Mouse (Mus musculus) forebrain, embryonic 13.5 days (tissue): ENCODE measurements around the gene Wsb1. TPM values are rescaled to one million over a fixed set of nuclear protein-coding genes. Genes with fewer than 3 reads are reported as not detected.
A peak's percentile ranks its signal among the peaks of the same experiment; 100 is the strongest.

Experiments used
- ATAC-seq: fragments of 200-750 bp; cut with Nextera tagmentation; 2 replicates; pipeline ENCODE4 v1.8.0; 2017
- H3K27ac ChIP-seq: fragments of 300-500 bp; sonication (generic); 2 replicates; pipeline ENCODE4 v1.5.1; 2015; ENCODE audit warnings: inconsistent platforms, mild to moderate bottlenecking, moderate library complexity
- H3K27me3 ChIP-seq: fragments of 300-500 bp; sonication (generic); 2 replicates; pipeline ENCODE4 v1.6.1; 2015; ENCODE audit warnings: mild to moderate bottlenecking, inconsistent platforms
- H3K36me3 ChIP-seq: fragments of 300-500 bp; sonication (generic); 2 replicates; pipeline ENCODE4 v1.6.1; 2015; ENCODE audit warnings: mild to moderate bottlenecking, inconsistent platforms; ENCODE audit not compliant: poor library complexity, severe bottlenecking
- H3K4me1 ChIP-seq: fragments of 300-500 bp; sonication (generic); 2 replicates; pipeline ENCODE4 v1.6.1; 2015; ENCODE audit warnings: inconsistent platforms
- H3K4me2 ChIP-seq: fragments of 300-500 bp; sonication (generic); 2 replicates; pipeline ENCODE4 v1.6.1; 2015; ENCODE audit warnings: inconsistent platforms, mild to moderate bottlenecking, moderate library complexity
- H3K4me3 ChIP-seq: fragments of 300-500 bp; sonication (generic); 2 replicates; pipeline ENCODE4 v1.5.1; 2015; ENCODE audit warnings: mild to moderate bottlenecking, inconsistent platforms
- H3K9ac ChIP-seq: fragments of 300-500 bp; sonication (generic); 2 replicates; pipeline ENCODE4 v1.6.1; 2015; ENCODE audit warnings: mild to moderate bottlenecking, inconsistent platforms
- H3K9me3 ChIP-seq: fragments of 300-500 bp; sonication (generic); replicated peaks from 2 replicates; pipeline ENCODE4 v1.6.1; 2016; ENCODE audit warnings: inconsistent platforms
- WGBS: fragments of 180-500 bp; shearing (Covaris S2); methylation state at CpG from one replicate; pipeline ENCODE4 v1.1.7; 2015; 5-methylcytosine and 5-hydroxymethylcytosine counted together
- polyA plus RNA-seq: library from polyadenylated mRNA; unstranded; fragments of >200 nt; fragmentation: Nextera tagmentation; extraction: Ambion mirVana; gene quantifications from 2 replicates; pipeline ENCODE4 v1.2.1, GENCODE M21; 2015

Gene Wsb1
- polyA plus RNA-seq, 1 experiment from 2014 or later, result 367 TPM

DNA sequence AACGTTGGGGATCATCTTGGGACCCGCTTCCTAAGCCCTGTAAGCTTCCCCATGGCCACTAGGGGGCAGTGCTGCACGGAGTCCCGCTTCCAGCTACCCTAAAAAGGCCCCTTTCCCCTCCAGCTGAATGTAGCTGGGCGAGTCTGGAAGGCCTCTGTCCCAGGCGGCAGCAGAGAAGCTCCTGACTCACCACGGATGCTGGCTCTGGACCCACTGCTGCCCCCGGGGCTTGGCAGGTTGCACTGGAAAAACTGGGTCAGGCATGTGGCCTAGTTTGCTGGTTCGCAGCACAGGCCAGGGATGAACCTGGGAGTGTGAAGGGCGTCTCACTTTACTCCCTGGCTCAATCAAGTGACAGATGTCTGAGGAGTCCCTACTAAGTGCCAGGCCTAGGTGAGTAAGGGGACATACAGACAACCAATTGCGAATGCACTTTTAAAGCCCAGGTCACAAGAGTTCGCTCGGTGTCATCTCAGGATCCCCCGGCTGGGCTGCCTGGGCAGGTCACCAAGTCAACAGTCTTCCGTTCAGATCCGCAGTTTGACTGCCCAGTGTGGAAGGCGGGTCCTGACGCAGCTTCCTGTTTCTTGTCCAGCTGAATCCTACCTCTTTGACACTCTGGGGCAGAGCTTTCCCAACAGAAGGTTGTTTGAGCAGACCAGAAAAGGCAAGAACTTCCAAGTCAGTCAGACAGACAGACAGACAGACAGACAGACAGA, 29.8 kb downstream of the Wsb1 start:
- Histone ChIP-seq H3K4me3 (no peak overlapping the region), H3K4me1 (peaks cover 7% of the 10 kb centered on the region), H3K36me3 (no peaks in the 10 kb centered on the region), H3K9ac (no peak overlapping the region), H3K27ac (no peak overlapping the region), H3K9me3 (no peaks in the 10 kb centered on the region), H3K4me2 (no peak overlapping the region), H3K27me3 (no peaks in the 10 kb centered on the region)
- peak; percentile 59; the same call in 1 of the 2 replicates for ATAC-seq
- 45% methylated on average over 18 of the region's 18 CpGs for WGBS

- Histone ChIP-seq H3K4me3 (no peak overlapping the region), H3K4me2 (no peak overlapping the region), H3K27ac (no peak overlapping the region), H3K4me1 (peaks cover 7% of the 10 kb centered on the region), H3K9ac (no peak overlapping the region), H3K27me3 (no peaks in the 10 kb centered on the region), H3K36me3 (no peaks in the 10 kb centered on the region), H3K9me3 (no peaks in the 10 kb centered on the region)
- ATAC-seq, result no peak
- 91% methylated on average over 6 of the region's 6 CpGs for WGBS
Observed at GRCm38 (mm10) chr11:79223420-79223819, 31.1 kb downstream of the Wsb1 start.

DNA sequence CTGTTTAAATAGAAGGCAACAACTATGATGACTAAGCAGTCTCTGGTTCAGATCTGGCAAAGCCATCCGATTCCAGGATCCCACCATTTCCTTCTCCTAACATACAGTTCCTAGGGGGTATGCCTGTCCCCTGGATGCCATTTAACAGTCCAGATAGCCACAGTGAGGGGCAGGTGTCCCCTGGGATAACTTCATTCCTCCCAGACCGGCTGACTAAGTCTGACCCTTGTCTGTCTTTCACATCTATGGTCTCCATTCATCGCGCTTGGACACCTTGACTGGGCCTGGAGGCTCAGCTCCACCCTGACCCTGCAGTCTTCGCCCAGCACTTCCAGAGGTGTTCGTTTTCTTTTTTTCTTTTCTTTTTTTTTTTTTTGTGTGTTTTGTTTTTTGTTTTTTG, 31.8 kb downstream of the Wsb1 start:
- Histone ChIP-seq H3K4me2 (no peak overlapping the region), H3K9me3 (no peaks in the 10 kb centered on the region), H3K27me3 (no peaks in the 10 kb centered on the region), H3K36me3 (no peaks in the 10 kb centered on the region), H3K4me3 (no peak overlapping the region), H3K27ac (no peak overlapping the region), H3K4me1 (peaks cover 7% of the 10 kb centered on the region), H3K9ac (no peak overlapping the region)
- 94% methylated on average over 6 of the region's 6 CpGs for WGBS
- ATAC-seq, result no peak

GRCm38 (mm10) chr11:79221641-79222040, 32.8 kb downstream of the Wsb1 start:
- H3K36me3 ChIP-seq, result no peaks in the 10 kb centered on the region
- no peak overlapping the region for H3K4me2 ChIP-seq
- no peak overlapping the region for H3K4me3 ChIP-seq
- H3K27me3 ChIP-seq, result no peaks in the 10 kb centered on the region
- peaks cover 7% of the 10 kb centered on the region for H3K4me1 ChIP-seq
- no peak for ATAC-seq
- H3K9me3 ChIP-seq, result no peaks in the 10 kb centered on the region
- no peak overlapping the region for H3K9ac ChIP-seq
- 74% methylated on average over 5 of the region's 5 CpGs for WGBS
- H3K27ac ChIP-seq, result no peak overlapping the region

GRCm38 (mm10) chr11:79218936-79219626, 35.4 kb downstream of the Wsb1 start:
- Histone ChIP-seq H3K4me3 (no peak overlapping the region), H3K9ac (no peak overlapping the region), H3K4me2 (no peak overlapping the region), H3K4me1 (no peaks in the 10 kb centered on the region), H3K27ac (no peak overlapping the region), H3K9me3 (no peaks in the 10 kb centered on the region), H3K36me3 (no peaks in the 10 kb centered on the region), H3K27me3 (no peaks in the 10 kb centered on the region)
- 81% methylated on average over 8 of the region's 8 CpGs for WGBS
- ATAC-seq, result no peak

DNA sequence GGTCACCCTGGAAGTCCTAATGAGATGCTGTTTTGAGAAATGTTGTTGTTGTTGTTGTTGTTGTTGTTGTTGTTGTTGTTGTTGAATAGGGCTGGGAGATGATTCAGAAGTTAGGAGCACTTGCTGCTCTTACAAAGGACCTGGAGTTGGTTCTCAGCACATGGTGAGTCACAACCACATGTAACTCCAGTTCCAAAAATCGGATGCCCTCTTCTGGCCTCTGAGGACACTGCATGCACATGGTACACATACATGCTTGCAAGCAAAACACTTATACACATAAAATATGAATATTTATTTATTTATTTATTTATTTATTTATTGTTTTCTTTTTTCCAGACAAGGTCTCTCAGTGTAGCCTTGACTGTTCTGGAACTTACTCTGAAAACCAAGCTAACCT, 36.4 kb downstream of the Wsb1 start:
- H3K4me3 ChIP-seq, result no peak overlapping the region
- H3K9ac ChIP-seq, result no peak overlapping the region
- no peak for ATAC-seq
- no peak overlapping the region for H3K27ac ChIP-seq
- H3K9me3 ChIP-seq, result no peaks in the 10 kb centered on the region
- no peaks in the 10 kb centered on the region for H3K4me1 ChIP-seq
- WGBS, result 92% methylated on average over 1 of the region's 1 CpGs
- H3K36me3 ChIP-seq, result no peaks in the 10 kb centered on the region
- no peak overlapping the region for H3K4me2 ChIP-seq
- no peaks in the 10 kb centered on the region for H3K27me3 ChIP-seq

DNA sequence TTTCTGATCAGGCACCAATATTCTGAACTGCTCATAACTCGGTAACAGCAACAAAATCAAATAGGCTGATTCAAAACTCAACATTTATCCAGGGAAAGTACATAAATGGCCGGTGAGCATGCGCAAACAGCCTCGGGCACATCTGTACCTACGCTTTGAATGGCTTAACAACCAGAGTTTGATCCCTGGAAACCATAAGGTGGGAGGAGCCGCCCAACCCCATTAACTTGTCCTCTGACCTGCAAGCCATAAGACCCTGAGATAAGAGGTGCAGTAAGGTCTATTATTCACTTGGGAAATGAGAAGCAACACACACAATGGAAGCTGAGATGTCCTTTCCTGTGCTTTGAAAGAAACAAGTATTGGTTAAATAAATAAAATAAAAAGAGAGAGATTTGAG, 37.3 kb downstream of the Wsb1 start:
- Histone ChIP-seq H3K9me3 (no peaks in the 10 kb centered on the region), H3K36me3 (no peaks in the 10 kb centered on the region), H3K4me2 (no peak overlapping the region), H3K4me3 (no peak overlapping the region), H3K27ac (no peak overlapping the region), H3K9ac (no peak overlapping the region), H3K4me1 (no peaks in the 10 kb centered on the region), H3K27me3 (no peaks in the 10 kb centered on the region)
- ATAC-seq, result no peak
- 82% methylated on average over 6 of the region's 6 CpGs for WGBS

DNA sequence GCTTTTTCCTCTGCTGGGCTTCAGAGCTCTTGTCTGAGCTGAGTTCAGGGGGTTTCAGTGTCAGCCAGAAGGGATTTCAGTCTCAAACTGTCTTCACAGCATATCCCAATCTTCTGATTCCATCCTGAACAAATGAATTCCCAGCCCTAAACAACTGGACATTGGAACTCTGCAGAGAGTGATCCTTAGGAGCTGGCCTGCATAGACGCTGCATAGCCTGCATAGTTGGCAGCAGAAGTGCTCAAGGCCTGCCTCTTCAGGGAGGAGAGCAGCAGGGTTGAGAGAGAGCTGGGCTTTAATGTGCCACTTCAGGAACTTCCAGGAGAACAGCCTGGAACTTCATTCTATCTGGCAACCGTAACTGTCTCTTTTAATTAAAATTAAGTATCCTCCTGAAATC, 38.9 kb downstream of the Wsb1 start:
- no peaks in the 10 kb centered on the region for H3K36me3 ChIP-seq
- H3K27ac ChIP-seq, result no peak overlapping the region
- no peak overlapping the region for H3K4me3 ChIP-seq
- ATAC-seq, result no peak
- H3K4me1 ChIP-seq, result no peaks in the 10 kb centered on the region
- H3K4me2 ChIP-seq, result no peak overlapping the region
- no peaks in the 10 kb centered on the region for H3K27me3 ChIP-seq
- H3K9me3 ChIP-seq, result no peaks in the 10 kb centered on the region
- H3K9ac ChIP-seq, result peak overlapping the region; percentile 30; the same call in 1 of the 2 replicates
- 85% methylated on average over 2 of the region's 2 CpGs for WGBS

DNA sequence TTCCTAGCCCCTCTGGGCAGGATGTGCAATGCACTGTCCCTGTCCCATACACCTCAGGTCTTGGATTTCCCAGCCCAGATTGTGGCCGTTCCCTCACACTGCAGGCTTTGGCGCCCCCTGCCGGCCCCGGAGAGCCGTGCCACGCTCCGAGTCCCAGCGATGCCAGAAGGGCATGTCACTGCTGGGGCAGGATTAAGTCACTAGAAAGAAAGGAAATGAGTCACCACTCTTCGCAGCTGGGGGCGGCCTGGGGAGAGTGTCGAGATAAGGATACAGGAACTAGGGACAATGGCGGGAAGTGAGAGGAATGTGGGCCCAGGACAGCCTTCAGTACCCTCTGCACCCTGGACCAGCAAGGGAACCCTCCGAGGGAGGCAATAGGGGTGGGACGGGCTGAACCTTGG, 40.5 kb downstream of the Wsb1 start:
- Histone ChIP-seq H3K27ac (no peak overlapping the region), H3K4me2 (no peak overlapping the region), H3K36me3 (no peaks in the 10 kb centered on the region), H3K9ac (no peak overlapping the region), H3K4me1 (no peaks in the 10 kb centered on the region), H3K9me3 (no peaks in the 10 kb centered on the region), H3K4me3 (no peak overlapping the region), H3K27me3 (no peaks in the 10 kb centered on the region)
- peak; percentile 79 for ATAC-seq
- 11% methylated on average over 14 of the region's 14 CpGs for WGBS

DNA sequence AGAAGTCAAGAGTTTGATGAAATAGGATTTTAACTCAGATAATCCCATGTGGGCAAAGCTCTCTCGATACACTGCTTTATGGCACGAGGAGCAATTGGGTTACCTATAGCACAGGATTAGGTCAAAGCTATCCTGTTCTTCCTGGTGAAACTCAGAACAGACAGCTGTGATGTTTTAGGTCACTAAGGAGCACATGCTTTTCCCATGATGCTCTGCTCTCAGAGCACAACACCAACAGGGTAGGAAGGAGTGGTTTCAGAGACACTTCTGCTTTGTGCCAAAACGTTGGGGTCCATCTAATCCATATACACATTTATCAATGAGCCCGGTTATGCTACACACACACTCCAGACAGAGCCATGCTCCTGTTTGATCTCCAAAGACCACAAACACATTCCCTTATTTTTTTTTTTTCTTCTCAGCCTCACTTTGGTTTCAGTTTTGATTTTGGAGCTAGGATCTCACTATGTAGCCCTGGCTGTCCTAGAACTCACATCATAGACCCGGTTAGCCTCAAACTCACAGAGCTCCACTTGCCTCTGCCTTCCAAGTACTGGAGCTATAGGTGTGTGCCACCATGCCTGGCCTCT, 44.5 kb downstream of the Wsb1 start:
- 89% methylated on average over 5 of the region's 5 CpGs for WGBS
- H3K4me2 ChIP-seq, result no peak overlapping the region
- H3K9me3 ChIP-seq, result no peaks in the 10 kb centered on the region
- H3K36me3 ChIP-seq, result no peaks in the 10 kb centered on the region
- H3K9ac ChIP-seq, result no peak overlapping the region
- H3K4me3 ChIP-seq, result no peak overlapping the region
- H3K27me3 ChIP-seq, result no peaks in the 10 kb centered on the region
- ATAC-seq, result no peak
- H3K27ac ChIP-seq, result no peak overlapping the region
- no peaks in the 10 kb centered on the region for H3K4me1 ChIP-seq

DNA sequence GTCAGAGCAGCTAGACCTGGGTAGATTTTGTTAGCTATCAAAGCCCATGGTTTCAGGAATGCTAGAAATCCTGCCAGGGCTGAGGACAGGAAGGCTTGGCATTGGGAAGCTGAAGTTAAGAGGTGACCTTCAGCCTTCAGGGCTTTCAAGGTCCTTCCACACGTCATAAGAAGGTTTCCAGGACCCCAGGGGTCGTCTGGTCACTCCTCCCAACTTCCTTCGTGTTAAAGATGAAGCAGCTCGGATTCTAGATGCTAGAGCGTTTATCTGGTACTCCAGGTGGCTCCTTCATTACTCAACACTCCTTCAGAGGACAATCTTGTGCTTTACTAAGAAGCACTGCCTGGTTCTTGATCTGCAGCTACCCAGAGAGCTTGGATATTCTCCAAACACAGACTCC, 45.4 kb downstream of the Wsb1 start:
- no peak for ATAC-seq
- Histone ChIP-seq H3K4me2 (no peak overlapping the region), H3K27ac (no peak overlapping the region), H3K9ac (no peak overlapping the region), H3K4me3 (no peak overlapping the region), H3K36me3 (no peaks in the 10 kb centered on the region), H3K4me1 (no peaks in the 10 kb centered on the region), H3K27me3 (no peaks in the 10 kb centered on the region), H3K9me3 (no peaks in the 10 kb centered on the region)
- WGBS, result 60% methylated on average over 5 of the region's 5 CpGs

DNA sequence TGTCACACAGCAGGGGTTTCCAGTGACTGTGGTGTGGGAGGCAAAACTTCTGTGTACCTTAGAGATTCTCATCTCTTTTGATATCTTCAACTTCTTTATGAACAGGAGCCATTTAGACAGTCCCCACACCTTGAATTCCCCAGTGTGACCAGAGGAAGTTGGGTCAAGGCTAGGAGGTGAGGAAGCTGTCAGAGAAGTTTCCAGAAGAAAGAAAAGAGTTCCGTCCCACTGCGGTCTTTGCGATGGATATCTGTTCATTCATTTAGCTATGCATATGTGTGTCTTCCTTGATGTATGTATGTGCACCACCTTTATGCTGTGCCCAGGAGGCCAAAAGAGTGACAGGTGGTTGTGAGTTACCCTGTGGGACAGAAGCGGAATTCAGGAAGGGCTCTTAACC, 46.0 kb downstream of the Wsb1 start:
- H3K9ac ChIP-seq, result no peak overlapping the region
- ATAC-seq, result no peak
- no peaks in the 10 kb centered on the region for H3K36me3 ChIP-seq
- 94% methylated on average over 4 of the region's 4 CpGs for WGBS
- no peak overlapping the region for H3K4me3 ChIP-seq
- no peaks in the 10 kb centered on the region for H3K4me1 ChIP-seq
- no peaks in the 10 kb centered on the region for H3K9me3 ChIP-seq
- H3K4me2 ChIP-seq, result no peak overlapping the region
- H3K27ac ChIP-seq, result no peak overlapping the region
- no peaks in the 10 kb centered on the region for H3K27me3 ChIP-seq
